Mouse (Mus musculus): ENCODE measurements around the gene Ppp1r9b.
"Not testable (repeated sequence)": the region's sequence is repeated elsewhere in the genome, so short reads cannot be mapped to it uniquely, and the experiment has no call there.

Ppp1r9b gene

DNA sequence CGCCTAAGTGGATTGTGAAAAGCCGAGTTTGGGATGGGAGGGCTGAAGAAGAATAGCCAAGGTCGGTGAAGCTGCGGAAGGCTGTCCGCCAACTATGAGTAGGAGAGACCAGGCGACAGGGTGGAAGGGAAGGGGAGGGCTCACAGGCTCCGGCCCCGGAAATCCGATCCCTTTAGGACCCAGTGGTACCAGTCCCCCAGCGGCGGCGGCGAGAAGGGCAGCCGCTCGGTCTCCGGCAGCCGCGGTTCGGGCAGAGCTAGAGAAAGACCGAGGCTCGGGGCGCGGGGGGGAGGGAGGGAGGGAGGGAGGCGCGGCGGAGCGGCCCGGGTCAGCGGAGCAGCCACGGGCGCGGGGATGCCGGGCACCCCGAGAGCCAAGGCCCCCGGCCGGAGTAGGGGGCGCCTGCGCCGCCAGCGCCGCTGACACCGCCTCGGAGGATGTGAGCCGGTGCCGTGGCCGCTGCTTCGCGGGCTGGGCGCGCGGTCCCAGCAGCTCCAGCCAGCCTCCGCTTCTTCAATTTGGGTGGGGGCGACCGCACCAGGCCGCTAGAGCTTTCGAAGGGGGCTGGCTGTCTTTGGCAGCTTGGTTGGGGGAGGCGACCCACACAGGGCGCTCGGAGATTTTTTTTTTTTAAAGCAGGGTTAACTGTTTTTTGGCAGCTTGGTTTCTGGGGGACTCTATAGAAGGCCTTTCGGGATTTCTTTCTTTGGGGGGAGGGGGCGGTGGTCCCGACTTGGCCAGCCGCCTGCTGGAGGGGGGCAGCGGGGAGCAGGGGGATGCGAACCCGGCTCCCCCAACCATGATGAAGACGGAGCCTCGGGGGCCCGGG is at the start of gene Ppp1r9b:
Gene Ppp1r9b (plus strand): TSS at position 287 of the 829 bp plus-strand sequence.
- DNase-seq (ENCODE audit: low spot score in 2 of 2) = peak; percentile 84 to 85

DNA sequence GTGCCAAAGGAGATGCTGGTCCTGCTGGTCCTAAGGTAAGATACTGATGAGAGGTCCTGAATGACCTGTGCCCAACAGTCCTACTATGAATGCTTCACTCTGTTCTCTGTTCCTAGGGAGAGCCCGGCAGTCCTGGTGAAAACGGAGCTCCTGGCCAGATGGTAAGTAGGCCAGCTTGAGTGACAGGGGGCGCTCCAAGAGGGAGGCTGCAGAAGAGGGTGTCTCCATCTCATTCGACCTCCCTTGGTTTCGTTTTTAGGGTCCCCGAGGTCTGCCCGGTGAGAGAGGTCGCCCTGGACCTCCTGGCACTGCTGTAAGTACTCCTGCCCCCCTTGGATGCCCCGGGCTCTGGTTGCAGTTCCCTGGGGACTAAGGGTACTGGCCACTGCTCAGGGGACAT is 49.7 kb upstream of the Ppp1r9b start:
- DNase-seq (ENCODE audit: low spot score in 2 of 2) = no peak

DNA sequence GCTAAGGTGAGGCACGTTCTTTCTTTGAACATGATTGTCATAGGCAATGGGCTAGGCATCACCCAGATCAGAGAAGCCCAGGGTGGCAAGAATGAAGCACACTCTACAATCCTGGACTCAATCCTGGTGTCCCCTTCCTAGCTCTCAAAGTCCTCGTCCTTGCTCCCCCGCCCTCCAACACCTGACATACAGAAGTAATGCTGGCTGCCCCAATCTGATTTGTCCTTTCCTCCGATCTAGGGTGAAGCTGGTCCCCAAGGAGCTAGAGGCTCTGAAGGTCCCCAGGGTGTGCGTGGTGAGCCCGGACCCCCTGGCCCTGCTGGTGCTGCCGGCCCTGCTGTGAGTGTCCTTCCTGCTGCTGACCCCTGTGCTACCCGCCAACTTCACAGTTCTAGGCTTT is 49.1 kb upstream of the Ppp1r9b start:
- DNase-seq (ENCODE audit: low spot score in 2 of 2) = no peak

DNA sequence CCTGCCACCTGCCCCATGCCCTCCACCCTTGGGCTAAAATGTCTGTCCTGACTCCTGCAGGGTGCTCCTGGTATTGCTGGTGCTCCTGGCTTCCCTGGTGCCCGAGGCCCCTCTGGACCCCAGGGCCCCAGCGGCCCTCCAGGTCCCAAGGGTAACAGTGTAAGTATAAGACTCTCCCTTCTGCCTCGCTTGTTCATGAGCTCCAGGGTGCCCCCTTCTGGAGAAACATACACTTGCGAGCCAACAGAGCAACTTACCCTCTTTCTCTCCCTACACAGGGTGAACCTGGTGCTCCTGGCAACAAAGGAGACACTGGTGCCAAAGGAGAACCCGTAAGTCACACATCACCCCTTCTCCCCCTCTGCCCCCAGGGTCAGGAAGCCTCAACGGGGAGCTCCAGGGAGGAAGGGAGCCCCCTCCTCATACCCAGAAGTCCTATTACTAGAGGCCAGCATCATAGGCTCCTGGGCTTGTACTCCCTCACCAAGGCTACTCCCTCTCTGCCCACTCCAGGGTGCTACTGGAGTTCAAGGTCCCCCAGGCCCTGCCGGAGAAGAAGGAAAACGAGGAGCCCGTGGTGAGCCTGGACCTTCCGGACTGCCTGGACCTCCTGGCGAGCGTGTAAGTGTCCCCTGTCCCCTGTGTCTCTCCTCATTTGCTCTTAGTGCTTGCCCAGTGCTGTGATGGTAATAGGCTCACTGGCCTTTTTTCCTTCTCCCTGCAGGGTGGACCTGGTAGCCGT is 48.4 kb upstream of the Ppp1r9b start:
- DNase-seq (ENCODE audit: low spot score in 2 of 2) = no peak

DNA sequence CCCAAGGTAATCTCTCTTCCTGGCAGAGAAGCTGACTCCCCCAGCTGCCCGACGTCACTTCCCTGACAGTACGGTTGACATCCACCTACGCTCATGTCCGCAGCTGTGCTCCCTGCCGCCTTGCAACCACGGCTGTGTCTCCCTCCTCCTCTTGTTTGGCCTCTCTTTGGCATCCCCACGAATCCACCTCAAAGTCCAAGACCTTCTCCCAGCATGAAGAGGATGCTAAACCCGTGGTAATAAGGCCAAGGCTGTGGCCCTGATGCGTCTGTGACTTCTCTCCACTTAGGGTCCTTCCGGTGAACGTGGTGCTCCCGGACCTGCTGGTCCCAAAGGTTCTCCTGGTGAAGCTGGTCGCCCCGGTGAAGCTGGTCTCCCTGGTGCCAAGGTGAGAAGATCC is 47.8 kb upstream of the Ppp1r9b start:
- no peak for DNase-seq (ENCODE audit: low spot score in 2 of 2)

DNA sequence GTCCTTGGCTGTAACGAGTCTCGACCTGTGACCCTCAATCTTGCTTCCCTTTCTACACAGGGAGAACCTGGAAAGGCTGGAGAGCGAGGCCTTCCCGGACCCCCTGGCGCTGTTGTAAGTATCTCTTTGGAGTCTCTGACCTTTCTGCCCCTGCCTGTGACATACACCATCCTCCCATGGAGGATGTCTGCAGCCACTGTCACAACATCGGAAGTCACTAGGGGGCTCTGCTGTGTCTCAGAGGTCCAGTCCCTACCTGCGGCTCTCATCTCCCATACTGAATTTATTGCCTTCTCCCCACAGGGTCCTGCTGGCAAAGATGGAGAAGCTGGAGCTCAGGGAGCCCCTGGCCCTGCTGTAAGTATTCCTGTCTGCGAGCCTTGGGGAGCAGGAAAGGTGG is 46.5 kb upstream of the Ppp1r9b start:
- no peak for DNase-seq (ENCODE audit: low spot score in 2 of 2)

DNA sequence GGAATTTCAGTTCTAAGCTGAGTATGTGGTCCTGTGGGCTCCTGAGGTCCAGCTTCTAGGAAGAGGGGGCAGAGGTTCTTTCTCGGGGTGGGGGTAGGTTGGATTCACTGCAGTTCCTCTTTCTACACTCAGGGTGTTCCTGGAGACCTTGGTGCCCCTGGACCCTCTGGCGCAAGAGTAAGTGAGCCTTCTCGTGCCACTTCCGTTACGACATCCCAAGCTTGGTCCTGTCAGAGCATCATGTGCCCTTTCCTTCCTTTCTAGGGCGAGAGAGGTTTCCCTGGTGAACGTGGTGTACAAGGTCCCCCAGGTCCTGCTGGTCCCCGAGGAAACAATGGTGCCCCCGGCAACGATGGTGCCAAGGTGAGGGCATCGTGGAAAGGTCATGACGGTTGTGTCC is 45.6 kb upstream of the Ppp1r9b start:
- DNase-seq (ENCODE audit: low spot score in 2 of 2) = no peak

DNA sequence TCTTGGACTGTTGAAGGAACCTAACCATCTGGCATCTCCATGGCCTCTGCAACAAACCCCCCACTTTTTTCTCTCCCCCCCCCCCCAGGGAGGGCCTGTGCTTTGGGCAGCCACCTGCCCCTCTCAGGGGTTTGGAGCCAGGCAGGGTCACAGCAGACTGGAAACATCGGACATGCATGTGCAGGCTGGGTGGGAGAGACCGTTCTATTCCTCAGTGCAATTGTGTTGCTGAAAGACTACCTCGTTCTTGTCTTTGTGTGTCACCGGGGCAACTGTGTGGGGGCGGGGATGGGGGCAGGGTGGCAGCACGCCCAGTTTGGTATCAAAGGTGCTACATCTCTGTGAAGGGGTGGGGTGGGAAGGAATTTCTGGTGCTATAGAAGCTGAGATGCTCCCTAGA is 38.7 kb upstream of the Ppp1r9b start:
- DNase-seq (ENCODE audit: low spot score in 2 of 2) = no peak

DNA sequence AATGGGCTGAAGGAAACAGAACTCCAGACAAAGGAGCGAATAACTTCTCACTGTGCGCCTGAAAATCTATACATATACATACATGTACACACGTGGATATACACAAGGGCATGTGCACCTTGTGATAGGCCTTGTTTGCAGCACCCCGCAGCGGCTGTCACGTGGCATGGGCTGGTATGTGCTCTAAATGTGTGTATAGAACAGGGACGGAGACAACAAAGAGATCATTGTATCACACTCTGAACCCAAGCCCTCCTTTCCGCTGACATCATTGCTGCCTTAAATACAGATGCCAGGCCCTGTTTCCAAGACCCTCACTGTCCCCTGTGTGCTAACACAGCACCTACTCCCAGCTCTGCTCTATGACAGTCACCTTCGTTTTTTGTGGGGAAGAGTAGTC is 35.7 kb upstream of the Ppp1r9b start:
- DNase-seq (ENCODE audit: low spot score in 2 of 2) = no peak

DNA sequence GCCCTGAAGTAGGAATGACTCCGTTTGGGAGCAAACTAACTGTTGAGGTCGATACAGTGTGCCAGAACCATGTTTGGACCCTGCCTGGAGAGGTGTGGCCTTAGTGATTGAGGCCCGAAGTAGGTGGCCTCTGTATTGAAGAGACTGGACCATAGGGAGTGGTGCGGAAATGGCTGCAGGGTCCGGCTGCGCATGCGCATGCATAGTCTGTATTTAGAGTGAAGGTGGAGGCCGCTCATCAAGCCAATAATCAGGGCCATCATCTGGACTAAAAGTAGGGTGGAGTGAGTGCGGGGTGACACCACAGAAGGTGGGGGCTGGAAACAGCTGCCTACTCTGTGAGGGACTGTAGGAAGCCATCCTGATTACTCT is 33.2 kb upstream of the Ppp1r9b start:
- DNase-seq (ENCODE audit: low spot score in 2 of 2) = no peak

DNA sequence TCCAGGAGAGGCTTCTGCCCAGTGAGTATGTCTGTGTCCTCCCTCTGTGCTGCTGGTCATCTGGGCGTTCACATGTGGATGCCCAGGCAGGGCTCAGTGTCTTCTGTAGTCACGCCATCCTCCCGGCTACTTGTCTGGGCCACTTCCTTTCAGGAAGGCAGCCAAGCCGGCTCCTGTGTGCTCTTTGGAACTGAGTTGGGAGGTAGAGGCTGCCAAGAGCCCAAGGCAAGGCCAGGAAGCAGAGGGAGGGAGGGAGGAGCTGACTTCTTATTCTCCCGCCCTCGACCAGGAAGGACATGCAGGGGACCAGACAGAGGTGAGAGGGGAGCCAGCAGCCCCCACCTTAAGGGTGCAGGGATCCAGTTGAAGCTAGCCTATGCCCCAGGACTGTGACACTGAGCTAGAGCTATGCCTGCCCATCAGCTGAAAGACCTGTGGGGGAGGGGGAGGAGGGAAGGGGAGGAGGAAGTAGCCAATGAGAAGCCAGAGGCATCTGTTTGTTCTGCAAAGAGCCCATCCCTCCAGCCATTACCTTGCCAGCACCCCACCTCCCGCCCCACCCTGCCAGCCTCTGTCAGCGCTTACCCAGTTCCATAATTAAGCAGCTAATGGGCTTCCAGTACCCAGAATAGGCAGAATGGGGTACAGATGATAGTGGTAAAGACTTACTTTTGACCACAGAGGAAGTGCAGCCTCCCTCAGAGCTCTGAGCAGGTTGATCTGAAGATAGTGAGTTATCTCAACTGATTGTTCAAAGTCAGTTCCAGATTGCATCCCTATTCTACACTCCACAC is 32.6 kb upstream of the Ppp1r9b start:
- DNase-seq (ENCODE audit: low spot score in 2 of 2) = no peak

DNA sequence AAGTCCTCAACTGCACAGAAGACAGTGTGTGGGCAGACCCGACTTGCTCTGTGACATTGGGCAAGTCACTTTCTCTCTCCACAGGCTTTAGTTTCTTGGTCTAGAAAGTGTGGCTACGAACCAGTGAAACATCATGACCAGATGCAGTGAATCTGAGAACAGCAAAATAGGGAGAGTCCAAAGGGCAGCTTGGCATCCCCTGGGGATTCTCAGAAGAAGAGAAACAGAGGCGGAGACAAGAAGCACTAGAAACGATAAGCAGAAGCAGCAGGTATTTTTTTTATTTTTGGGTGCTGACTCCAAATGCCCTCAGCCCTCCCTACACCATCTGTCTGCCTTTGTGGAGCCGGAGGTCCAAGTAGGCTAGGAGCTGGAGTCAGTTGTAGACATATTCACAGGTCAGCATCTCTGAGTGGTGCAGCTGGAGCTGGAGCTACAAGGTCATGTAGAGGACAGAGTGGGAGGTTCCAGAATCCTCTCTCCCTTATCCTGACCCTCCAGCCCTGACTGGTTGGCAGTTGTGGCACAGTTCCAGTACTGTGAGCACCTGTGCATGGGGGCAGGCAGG is 28.2 kb upstream of the Ppp1r9b start:
- DNase-seq (ENCODE audit: low spot score in 2 of 2) = no peak

DNA sequence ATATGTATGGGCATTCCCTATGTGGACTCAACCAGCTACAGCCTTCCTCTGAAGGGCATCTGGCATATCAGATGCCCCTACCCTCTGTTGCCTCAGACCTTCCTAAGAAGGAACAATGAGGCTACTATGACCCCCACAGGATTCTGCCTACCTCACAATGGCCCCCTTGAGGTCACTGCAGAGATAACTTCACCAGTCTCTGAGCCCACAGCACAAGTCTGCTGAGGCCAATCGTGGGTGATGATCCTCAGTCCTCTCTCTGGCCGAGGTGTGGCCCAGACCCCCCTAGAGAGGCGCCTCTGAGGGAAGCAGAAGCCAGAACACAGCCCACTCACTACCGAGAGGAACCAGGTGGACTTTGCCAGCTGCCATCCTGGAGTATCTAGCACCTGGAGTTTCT is 23.4 kb upstream of the Ppp1r9b start, which contains the start of gene Hils1:
Gene Hils1 (plus strand): TSS at position 175 of the 400 bp plus-strand sequence.
- DNase-seq (ENCODE audit: low spot score in 2 of 2) = no peak

DNA sequence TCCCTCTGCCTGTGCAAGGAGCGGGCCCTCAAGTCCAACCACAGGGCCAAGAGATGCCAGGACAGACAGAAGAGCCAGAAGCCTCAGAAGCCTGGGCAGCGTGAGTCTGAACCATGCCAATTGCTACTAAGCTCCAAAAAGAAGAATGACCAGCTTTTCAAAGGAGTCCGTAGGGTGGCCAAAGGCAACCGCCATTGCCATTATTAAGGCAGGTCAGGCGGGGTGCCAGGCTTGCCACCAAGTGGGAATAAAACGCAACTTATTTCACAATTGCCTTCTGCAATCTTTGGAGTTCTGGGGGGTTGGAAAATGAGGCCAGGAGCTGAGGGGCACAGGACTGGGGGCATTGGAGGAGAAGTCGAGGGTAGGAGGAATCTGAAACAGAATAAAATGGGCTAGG is 22.6 kb upstream of the Ppp1r9b start:
- DNase-seq (ENCODE audit: low spot score in 2 of 2) = no peak

DNA sequence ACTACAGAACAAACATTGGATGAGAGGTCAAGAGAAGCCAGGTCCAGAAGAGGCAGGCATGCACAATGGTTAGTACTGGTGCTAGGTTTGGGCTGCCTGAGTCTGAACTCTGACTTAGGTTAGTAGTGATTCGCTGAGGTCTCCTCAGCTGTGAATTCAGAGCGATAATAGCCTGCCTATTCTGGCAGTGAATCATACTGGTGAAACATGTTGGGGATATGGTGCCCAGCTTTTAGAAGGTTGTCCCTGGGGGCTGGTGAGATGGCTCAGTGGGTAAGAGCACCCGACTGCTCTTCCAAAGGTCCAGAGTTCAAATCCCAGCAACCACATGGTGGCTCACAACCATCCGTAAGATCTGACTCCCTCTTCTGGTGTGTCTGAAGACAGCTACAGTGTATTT is 21.1 kb upstream of the Ppp1r9b start:
- not testable (repeated sequence) for DNase-seq (ENCODE audit: low spot score in 2 of 2)

DNA sequence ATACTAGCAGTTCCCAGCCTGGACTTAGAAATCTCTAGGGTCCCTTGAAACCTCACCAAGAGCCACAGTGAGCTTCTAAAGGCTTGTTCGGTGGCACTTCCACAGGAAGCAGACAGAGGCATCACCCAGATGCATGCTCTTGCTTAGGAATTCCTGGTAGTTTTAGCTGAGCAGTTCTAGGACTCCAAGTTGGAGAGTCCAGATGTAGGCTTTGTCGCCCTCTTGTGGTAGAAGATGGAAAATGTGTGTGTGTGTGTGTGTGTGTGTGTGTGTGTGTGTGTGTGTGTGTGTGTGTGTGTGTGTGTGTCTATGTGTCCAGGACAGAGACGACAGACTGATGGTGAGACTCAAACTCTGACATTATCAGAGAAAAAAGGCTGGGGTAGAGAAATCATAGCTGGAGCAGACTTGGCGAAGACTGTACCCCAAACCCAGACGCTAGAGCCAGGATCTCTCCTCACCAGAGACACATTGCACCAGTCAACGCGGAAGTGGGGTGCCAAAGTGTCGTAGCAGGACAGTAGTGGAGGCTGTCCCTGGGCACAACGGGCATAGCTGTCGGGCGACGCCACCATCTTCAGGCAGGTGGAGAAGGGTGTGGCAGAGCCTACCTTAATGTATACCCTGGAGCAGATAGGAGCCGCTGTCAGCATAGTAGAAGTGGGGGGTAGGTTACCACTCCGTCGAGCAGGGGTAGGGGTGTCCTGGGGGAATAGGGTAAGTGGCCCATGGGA is 20.5 kb upstream of the Ppp1r9b start:
- DNase-seq (ENCODE audit: low spot score in 2 of 2) = peak; percentile 73 to 77

DNA sequence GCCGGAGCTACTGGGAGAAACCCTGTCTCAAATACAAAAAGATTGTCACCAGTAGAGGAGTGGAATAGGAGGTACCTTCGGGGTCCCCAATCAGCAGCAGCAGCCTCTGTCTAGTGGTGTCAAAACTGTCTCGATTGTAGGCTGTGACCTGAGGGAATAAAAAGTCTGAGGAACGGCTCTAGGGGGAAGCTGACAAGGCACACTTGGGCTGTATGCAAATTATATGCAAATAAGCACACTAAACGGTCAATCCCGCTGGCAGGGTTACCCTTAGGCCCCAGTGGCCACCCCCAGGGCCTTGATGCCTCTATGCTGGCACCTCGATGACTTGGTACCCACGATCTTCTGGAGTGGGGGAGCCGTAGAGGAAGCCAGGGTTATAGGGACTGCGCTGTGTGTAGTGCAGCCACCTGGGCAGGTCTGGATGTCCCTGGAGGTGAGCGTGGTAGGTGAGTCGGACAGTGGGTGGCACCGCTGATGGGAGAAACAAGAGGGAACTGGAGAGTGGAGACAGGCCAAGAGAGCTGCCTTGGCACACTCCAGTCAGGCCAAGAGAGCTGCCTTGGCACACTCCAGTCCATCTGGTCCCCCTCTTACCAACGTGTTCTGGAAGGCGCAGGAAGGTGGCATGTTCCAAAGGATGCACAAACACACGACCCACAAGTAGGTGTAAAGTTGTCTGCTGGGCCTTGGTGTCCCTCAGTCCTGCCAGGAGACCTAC is 18.8 kb upstream of the Ppp1r9b start:
- no peak for DNase-seq (ENCODE audit: low spot score in 2 of 2)

DNA sequence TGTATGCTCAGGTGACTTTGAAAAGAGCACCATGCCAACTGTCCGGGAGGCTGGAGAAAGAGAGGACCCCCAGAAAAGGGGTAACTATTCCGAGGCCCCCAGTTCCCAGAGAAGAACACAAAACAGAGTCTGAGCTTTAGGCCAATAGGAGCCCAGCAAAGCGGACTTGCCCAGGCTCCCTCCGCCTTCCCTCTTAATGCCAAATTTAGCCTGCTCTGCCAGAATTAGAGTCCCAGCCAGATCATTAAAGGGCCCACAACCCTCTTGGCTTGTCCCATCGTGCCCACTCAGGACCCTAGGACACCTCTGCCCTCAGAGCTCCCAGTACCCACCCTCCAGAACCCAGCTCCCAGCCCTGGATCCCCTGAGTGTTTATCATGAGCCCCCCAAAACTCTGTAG is 17.9 kb upstream of the Ppp1r9b start:
- no peak for DNase-seq (ENCODE audit: low spot score in 2 of 2)

DNA sequence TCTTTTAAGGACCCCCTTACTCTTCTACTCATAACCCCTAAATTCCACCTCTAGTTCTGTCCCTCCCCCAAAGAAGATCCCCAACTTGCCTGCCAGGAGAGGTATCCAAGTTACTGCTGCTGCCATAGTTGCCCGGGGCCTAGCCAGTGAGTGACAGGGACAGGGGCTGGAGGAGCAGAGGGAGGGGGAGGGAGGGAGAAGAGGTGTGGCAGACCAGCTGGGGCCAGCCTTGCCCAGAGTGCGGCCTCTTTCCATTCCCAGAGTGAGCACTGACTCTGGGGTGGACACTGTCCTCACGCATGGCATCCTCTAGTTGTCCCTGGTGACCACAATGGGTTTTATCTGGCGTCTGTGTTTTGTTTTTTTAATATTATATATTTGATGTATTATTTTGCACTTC is 17.5 kb upstream of the Ppp1r9b start:
- DNase-seq (ENCODE audit: low spot score in 2 of 2) = no peak

DNA sequence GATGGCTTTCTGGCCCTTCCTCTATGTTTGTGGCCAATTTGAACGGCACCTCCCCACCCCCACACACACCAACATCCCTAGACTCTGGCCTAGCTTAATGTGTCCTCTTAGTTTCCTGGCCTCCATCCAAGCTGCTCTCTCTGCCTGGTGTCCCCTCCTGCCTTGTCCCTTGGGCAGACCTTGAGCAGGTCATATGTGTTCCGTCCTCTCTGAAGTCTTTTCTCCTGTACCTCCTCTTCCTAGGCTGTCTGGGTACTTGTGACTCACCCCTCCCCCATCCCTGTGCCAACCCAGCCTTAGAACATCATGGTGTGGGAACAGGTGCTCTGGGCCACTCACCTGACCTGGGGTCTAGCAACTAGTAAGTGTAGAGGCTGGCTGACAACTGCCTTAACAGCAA is 15.9 kb upstream of the Ppp1r9b start:
- DNase-seq (ENCODE audit: low spot score in 2 of 2) = no peak

DNA sequence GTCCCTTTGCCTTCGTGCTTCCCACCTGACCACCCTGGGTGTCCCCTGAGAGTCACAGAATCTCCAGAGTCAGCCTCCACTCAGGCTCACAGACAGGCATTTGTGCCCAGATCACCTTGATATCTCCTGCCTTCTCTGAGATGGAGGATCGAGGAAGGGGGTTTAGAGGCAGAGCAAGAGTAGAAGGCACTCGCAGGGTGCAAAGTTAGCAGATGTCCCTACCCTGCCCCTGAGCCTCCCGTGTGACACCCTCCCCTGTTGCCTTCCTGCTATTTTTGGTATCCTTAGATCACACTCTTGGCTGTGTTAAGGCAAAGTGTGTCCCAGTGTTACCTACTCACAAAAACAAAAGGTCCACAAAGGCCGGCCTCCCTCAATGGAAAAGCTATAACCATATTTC is 14.6 kb upstream of the Ppp1r9b start, which contains the start of gene Sgca:
Gene Sgca (minus strand): TSS at position 129 of the 400 bp plus-strand sequence.
- DNase-seq (ENCODE audit: low spot score in 2 of 2) = no peak
